Mouse (Mus musculus) forebrain, postnatal 0 days (tissue): ENCODE measurements around the gene Smpd3. TPM values are rescaled to one million over a fixed set of nuclear protein-coding genes. Genes with fewer than 3 reads are reported as not detected.

Experiments used
- ATAC-seq: fragments of 200-750 bp; cut with Nextera tagmentation; 2 replicates; pipeline ENCODE4 v1.8.0; 2017; ENCODE audit warnings: mild to moderate bottlenecking, moderate library complexity
- DNase-seq: peaks from one replicate; pipeline ENCODE4 v3.0.0-alpha.2; 2015
- H3K27ac ChIP-seq: fragments of 300-500 bp; sonication (generic); 2 replicates; pipeline ENCODE4 v1.5.1; 2014; ENCODE audit warnings: low read depth, mild to moderate bottlenecking, antibody characterized with exemption, low read length, moderate library complexity, mixed read lengths
- H3K27me3 ChIP-seq: fragments of 300-500 bp; sonication (generic); 2 replicates; pipeline ENCODE4 v1.6.1; 2014; ENCODE audit warnings: mild to moderate bottlenecking, low read length, mixed read lengths; ENCODE audit not compliant: insufficient read depth
- H3K36me3 ChIP-seq: fragments of 300-500 bp; sonication (generic); 2 replicates; pipeline ENCODE4 v1.6.1; 2014; ENCODE audit warnings: mild to moderate bottlenecking, moderate library complexity; ENCODE audit not compliant: insufficient read depth
- H3K4me1 ChIP-seq: fragments of 300-500 bp; sonication (generic); 2 replicates; pipeline ENCODE4 v1.6.1; 2014; ENCODE audit warnings: antibody characterized with exemption; ENCODE audit not compliant: insufficient read depth
- H3K4me2 ChIP-seq: fragments of 300-500 bp; sonication (generic); 2 replicates; pipeline ENCODE4 v1.6.1; 2014; ENCODE audit warnings: low read depth, mild to moderate bottlenecking, moderate library complexity
- H3K4me3 ChIP-seq: fragments of 300-500 bp; sonication (generic); 2 replicates; pipeline ENCODE4 v1.5.1; 2014; ENCODE audit warnings: low read depth, low read length, mixed read lengths
- H3K9ac ChIP-seq: fragments of 300-500 bp; sonication (generic); 2 replicates; pipeline ENCODE4 v1.6.1; 2014; ENCODE audit warnings: mild to moderate bottlenecking
- H3K9me3 ChIP-seq: fragments of 300-500 bp; sonication (generic); 2 replicates; pipeline ENCODE4 v1.6.1; 2016; ENCODE audit warnings: low read length
- CTCF ChIP-seq: sonication (generic); IDR thresholded peaks from 2 replicates; pipeline ENCODE4 v1.5.1; 2016; ENCODE audit warnings: antibody characterized with exemption, control low read depth, low read depth
- WGBS: fragments of 180-500 bp; shearing (Covaris S2); extraction: QIAGEN DNeasy Blood & Tissue Kit; methylation state at CpG from one replicate; pipeline ENCODE4 v1.1.7; 2014; 5-methylcytosine and 5-hydroxymethylcytosine counted together
- polyA plus RNA-seq: library from polyadenylated mRNA; unstranded; fragments of >200 nt; fragmentation: Nextera tagmentation; extraction: Ambion mirVana; gene quantifications from 2 replicates; pipeline ENCODE4 v1.2.1, GENCODE M21; 2015
- total RNA-seq: library from RNA; depleted of rRNA; stranded (reverse); fragments of >200 nt; gene quantifications from 2 replicates; pipeline ENCODE4 v1.2.3, GENCODE M21; 2014

Gene Smpd3
- total and polyA plus RNA-seq, 2 experiments from 2014 or later, result 84.8 to 114 TPM

- Histone ChIP-seq H3K9me3 (no peaks in the 10 kb centered on the region), H3K4me3 (no peak overlapping the region), H3K36me3 (peaks cover 56% of the 10 kb centered on the region), H3K4me1 (no peaks in the 10 kb centered on the region), H3K4me2 (no peak overlapping the region), H3K9ac (no peak overlapping the region), H3K27me3 (no peaks in the 10 kb centered on the region), H3K27ac (no peak overlapping the region)
- ATAC-seq, result no peak
- no peak for DNase-seq
- WGBS, result 78% methylated on average over 5 of the region's 5 CpGs
- TF ChIP-seq CTCF, result no peak
These were observed 100.7 kb downstream of the Smpd3 start for GRCm38 (mm10) chr8:106237106-106237505.

DNA sequence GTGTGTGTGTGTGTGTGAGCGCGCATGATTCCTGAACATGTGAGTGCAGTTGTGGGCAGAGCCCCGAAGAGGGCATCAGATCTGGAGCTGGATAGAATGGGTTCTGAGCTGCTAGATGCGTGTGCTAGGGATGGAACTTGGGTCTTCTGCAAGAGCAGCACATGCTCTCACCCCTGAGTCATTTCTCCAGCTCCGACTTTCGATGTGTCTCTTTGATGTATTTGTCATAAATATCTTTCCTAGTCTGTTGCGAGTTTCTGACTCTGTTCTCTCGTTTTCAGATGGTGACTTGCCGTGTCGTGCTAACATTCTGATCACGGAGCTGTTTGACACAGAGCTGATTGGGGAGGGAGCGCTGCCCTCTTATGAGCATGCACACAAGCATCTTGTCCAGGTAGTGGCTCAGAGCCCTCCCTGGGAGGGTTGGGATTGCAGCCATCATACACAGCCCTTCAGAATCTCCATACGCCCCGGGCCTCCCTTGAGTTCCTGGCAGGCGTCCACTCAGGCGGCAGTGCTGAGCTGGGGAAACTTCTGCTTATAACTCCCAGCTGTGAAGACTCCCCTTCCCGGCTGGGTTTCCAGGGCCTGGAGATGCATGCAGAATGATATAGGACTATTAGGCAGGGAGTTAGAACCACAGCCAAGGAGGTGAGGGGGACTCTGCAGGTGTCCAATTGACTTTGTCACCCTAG is 103.1 kb downstream of the Smpd3 start:
- DNase-seq (no peak), ATAC-seq (no peak)
- no peak for TF ChIP-seq CTCF
- Histone ChIP-seq H3K27me3 (no peaks in the 10 kb centered on the region), H3K27ac (no peak overlapping the region), H3K9me3 (no peaks in the 10 kb centered on the region), H3K9ac (no peak overlapping the region), H3K4me1 (no peaks in the 10 kb centered on the region), H3K4me2 (no peak overlapping the region), H3K36me3 (peaks cover 60% of the 10 kb centered on the region), H3K4me3 (no peak overlapping the region)
- 90% methylated on average over 17 of the region's 17 CpGs for WGBS

GRCm38 (mm10) chr8:106232751-106233150 is 105.0 kb downstream of the Smpd3 start:
- H3K4me3 ChIP-seq, result no peak overlapping the region
- H3K27ac ChIP-seq, result no peak overlapping the region
- TF ChIP-seq CTCF, result no peak
- H3K4me1 ChIP-seq, result no peaks in the 10 kb centered on the region
- ATAC-seq (no peak), DNase-seq (no peak)
- H3K9ac ChIP-seq, result no peak overlapping the region
- H3K36me3 ChIP-seq, result peaks cover 62% of the 10 kb centered on the region
- H3K27me3 ChIP-seq, result no peaks in the 10 kb centered on the region
- WGBS, result 86% methylated on average over 3 of the region's 3 CpGs
- H3K4me2 ChIP-seq, result no peak overlapping the region
- no peaks in the 10 kb centered on the region for H3K9me3 ChIP-seq

DNA sequence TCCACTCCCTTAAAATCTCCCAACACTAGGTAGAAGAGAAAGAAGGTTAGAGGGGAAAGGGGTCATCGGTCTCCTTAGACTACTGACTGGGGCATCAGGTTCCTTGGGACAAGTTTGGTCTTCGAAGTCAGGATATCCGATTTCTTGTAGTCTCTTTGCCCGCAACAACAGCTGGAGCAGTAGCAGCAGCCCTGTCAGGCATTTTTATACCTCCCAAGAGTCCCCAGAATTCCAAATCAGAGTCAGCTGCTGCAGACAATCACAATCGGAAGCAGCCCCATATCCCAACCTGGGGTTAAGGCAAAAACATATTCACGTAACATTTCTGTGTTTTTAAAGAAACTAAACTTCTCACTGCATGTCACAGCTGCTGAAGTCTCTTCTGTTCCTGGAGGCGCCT is 106.3 kb downstream of the Smpd3 start:
- Histone ChIP-seq H3K4me3 (no peak overlapping the region), H3K4me1 (no peaks in the 10 kb centered on the region), H3K9ac (no peak overlapping the region), H3K36me3 (peaks cover 57% of the 10 kb centered on the region), H3K9me3 (no peaks in the 10 kb centered on the region), H3K27ac (no peak overlapping the region), H3K4me2 (no peak overlapping the region), H3K27me3 (no peaks in the 10 kb centered on the region)
- WGBS, result 93% methylated on average over 7 of the region's 7 CpGs
- ATAC-seq, result no peak
- TF ChIP-seq CTCF, result no peak
- no peak for DNase-seq

GRCm38 (mm10) chr8:106226589-106226988 is 111.2 kb downstream of the Smpd3 start:
- no peaks in the 10 kb centered on the region for H3K4me1 ChIP-seq
- WGBS, result 40% methylated on average over 9 of the region's 9 CpGs
- H3K27ac ChIP-seq, result peak overlapping the region; percentile 45; the same call in 1 of the 2 replicates
- H3K9me3 ChIP-seq, result no peaks in the 10 kb centered on the region
- DNase-seq (peak; percentile 70), ATAC-seq (peak; percentile 55; the same call in 1 of the 2 replicates)
- H3K9ac ChIP-seq, result no peak overlapping the region
- H3K36me3 ChIP-seq, result peaks cover 45% of the 10 kb centered on the region
- H3K4me2 ChIP-seq, result no peak overlapping the region
- peak; percentile 86 for TF ChIP-seq CTCF
- no peaks in the 10 kb centered on the region for H3K27me3 ChIP-seq
- H3K4me3 ChIP-seq, result no peak overlapping the region

GRCm38 (mm10) chr8:106219620-106220019 is 118.2 kb downstream of the Smpd3 start:
- 93% methylated on average over 3 of the region's 3 CpGs for WGBS
- H3K4me1 ChIP-seq, result no peaks in the 10 kb centered on the region
- TF ChIP-seq CTCF, result peak; percentile 33; the same call in 1 of the 2 replicates
- H3K36me3 ChIP-seq, result peaks cover 52% of the 10 kb centered on the region
- no peaks in the 10 kb centered on the region for H3K27me3 ChIP-seq
- H3K27ac ChIP-seq, result no peak overlapping the region
- H3K9ac ChIP-seq, result no peak overlapping the region
- no peak overlapping the region for H3K4me3 ChIP-seq
- ATAC-seq (no peak), DNase-seq (peak; percentile 10)
- no peaks in the 10 kb centered on the region for H3K9me3 ChIP-seq
- H3K4me2 ChIP-seq, result no peak overlapping the region

DNA sequence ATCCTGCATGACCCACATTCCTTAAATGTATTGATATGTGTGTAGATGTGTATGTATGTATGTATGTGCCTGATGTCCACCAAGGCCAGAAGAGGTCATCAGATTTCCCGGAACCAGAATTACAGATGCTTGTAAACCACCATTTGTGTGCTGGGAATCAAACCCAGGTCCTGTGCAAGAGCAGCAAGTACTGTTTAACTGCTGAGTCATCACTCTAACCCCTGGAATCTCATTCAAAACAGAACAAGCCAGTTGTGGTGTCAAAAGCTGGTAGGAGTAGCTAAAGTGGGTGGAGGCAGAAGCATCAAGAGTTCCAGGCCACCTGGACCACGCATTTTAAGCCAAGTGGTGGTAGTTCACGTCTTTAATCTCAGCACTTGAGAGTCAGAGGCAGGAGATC is 123.8 kb downstream of the Smpd3 start:
- Histone ChIP-seq H3K4me3 (no peak overlapping the region), H3K9ac (no peak overlapping the region), H3K36me3 (peaks cover 34% of the 10 kb centered on the region), H3K27ac (no peak overlapping the region), H3K4me1 (peaks cover 9% of the 10 kb centered on the region; the same call in 1 of the 2 replicates), H3K27me3 (no peaks in the 10 kb centered on the region), H3K9me3 (no peaks in the 10 kb centered on the region), H3K4me2 (no peak overlapping the region)
- ATAC-seq (no peak), DNase-seq (no peak)
- WGBS, result 98% methylated on average over 3 of the region's 3 CpGs
- TF ChIP-seq CTCF, result no peak
